Mouse (Mus musculus): ENCODE results near the gene Rhox4c.
"Not testable (repeated sequence)": the region's sequence is repeated elsewhere in the genome, so short reads cannot be mapped to it uniquely, and the experiment has no call there.

The Rhox4c gene

DNA sequence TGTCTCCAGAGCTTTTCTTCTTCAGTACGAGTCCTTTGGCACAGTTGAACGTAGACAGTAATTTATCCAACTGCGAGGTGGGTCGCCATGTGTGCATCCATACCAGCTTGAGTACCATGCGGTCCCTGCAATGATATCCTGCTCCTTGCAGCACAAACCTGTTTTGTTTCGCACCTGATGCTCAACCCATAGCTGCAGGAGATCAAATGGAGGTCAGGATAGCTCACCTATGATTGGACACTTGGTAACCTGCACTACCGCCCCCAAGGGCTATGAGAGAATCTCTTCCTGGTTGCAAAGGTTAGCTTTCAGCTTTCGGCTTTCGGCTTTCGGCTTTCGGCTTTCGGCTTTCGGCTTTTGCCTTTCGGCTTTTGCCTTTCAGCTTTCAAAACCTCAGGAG lies at the start of gene Rhox4c:
Rhox4c (plus strand) TSS at position 301 of the 400 bp plus-strand sequence.
- DNase-seq (ENCODE audit: extremely low read depth, insufficient read length, low spot score): not testable (repeated sequence)

DNA sequence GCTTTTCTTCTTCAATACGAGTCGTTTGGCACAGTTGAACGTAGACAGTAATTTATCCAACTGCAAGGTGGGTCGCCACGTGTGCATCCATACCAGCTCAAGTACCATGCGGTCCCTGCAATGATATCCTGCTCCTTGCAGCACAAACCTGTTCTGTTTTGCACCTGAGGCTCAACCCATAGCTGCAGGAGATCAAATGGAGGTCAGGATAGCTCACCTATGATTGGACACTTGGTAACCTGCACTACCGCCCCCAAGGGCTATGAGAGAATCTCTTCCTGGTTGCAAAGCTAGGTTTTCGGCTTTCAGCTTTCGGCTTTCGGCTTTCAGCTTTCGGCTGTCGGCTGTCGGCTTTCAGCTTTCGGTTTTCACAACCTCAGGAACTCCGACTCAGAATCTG lies 47.9 kb upstream of the Rhox4c start, which contains the start of gene Rhox4b:
Rhox4b (plus strand) TSS at position 301 of the 400 bp plus-strand sequence.
- not testable (repeated sequence) for DNase-seq (ENCODE audit: extremely low read depth, insufficient read length, low spot score)

- not testable (repeated sequence) for DNase-seq (ENCODE audit: extremely low read depth, insufficient read length, low spot score)
These were observed 26.8 kb upstream of the Rhox4c start, which contains the start of gene Rhox2c for GRCm38 (mm10) chrX:37453380-37453779. Rhox2c (plus strand) TSS chrX:37453680.

DNA sequence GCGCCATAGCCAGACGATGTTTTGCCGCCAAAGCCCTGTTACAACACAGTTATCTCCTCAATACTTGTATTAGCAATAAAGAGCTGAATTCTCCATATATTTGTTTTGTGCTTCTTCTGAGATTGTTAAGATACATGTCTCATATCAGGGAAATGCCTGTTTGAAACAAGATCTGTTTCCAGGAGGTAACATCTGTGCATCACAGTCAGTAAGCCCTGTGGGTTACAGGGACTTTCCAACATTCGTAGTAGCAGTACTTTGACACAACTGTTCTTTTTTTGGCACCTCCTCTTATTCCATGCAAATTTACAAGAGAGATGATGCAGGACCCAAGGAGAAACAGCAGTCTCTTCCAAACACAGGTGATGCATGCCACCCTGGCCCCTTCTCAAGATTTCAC lies 21.9 kb upstream of the Rhox4c start, which contains the start of gene Rhox3c:
Rhox3c (plus strand) TSS at position 301 of the 400 bp plus-strand sequence.
- DNase-seq (ENCODE audit: extremely low read depth, insufficient read length, low spot score): not testable (repeated sequence)

DNA sequence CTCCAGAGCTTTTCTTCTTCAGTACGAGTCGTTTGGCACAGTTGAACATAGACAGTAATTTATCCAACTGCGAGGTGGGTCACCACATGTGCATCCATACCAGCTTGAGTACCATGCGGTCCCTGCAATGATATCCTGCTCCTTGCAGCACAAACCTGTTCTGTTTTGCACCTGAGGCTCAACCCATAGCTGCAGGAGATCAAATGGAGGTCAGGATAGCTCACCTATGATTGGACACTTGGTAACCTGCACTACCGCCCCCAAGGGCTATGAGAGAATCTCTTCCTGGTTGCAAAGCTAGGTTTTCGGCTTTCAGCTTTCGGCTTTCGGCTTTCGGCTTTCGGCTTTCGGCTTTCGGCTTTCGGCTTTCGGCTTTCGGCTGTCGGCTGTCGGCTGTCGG lies 33.9 kb downstream of the Rhox4c start, which contains the start of gene Rhox4d:
Rhox4d (plus strand) TSS at position 301 of the 400 bp plus-strand sequence.
- not testable (repeated sequence) for DNase-seq (ENCODE audit: extremely low read depth, insufficient read length, low spot score)

- DNase-seq (ENCODE audit: extremely low read depth, insufficient read length, low spot score): not testable (repeated sequence)
These were observed 50.0 kb downstream of the Rhox4c start, which contains the start of gene Rhox2e for GRCm38 (mm10) chrX:37530152-37530551. Rhox2e (plus strand) TSS chrX:37530452.

Measured in 3134 (cell line).